Mouse (Mus musculus) midbrain, embryonic 13.5 days (tissue): ENCODE results near the gene Pfn3. TPM values are rescaled to one million over a fixed set of nuclear protein-coding genes. Genes with fewer than 3 reads are reported as not detected.
"Not testable (repeated sequence)": the region's sequence is repeated elsewhere in the genome, so short reads cannot be mapped to it uniquely, and the experiment has no call there.

Source experiments
- ATAC-seq: fragments of 200-750 bp; cut with Nextera tagmentation; 2 replicates; pipeline ENCODE4 v1.8.0; 2017; ENCODE audit warnings: mild to moderate bottlenecking, moderate TSS enrichment, moderate library complexity
- H3K27ac ChIP-seq: fragments of 300-500 bp; sonication (generic); 2 replicates; pipeline ENCODE4 v1.5.1; 2015; ENCODE audit warnings: inconsistent platforms, mild to moderate bottlenecking, moderate library complexity
- H3K27me3 ChIP-seq: fragments of 300-500 bp; sonication (generic); 2 replicates; pipeline ENCODE4 v1.6.1; 2015; ENCODE audit warnings: mild to moderate bottlenecking, inconsistent platforms
- H3K36me3 ChIP-seq: fragments of 300-500 bp; sonication (generic); 2 replicates; pipeline ENCODE4 v1.6.1; 2015; ENCODE audit warnings: mild to moderate bottlenecking, inconsistent platforms
- H3K4me1 ChIP-seq: fragments of 300-500 bp; sonication (generic); replicated peaks from 2 replicates; pipeline ENCODE4 v1.6.1; 2015; ENCODE audit warnings: inconsistent platforms
- H3K4me2 ChIP-seq: fragments of 300-500 bp; sonication (generic); replicated peaks from 2 replicates; pipeline ENCODE4 v1.6.1; 2015; ENCODE audit warnings: moderate library complexity, mild to moderate bottlenecking, inconsistent platforms
- H3K4me3 ChIP-seq: fragments of 300-500 bp; sonication (generic); replicated peaks from 2 replicates; pipeline ENCODE4 v1.5.1; 2015; ENCODE audit warnings: mild to moderate bottlenecking, inconsistent platforms
- H3K9ac ChIP-seq: fragments of 300-500 bp; sonication (generic); replicated peaks from 2 replicates; pipeline ENCODE4 v1.6.1; 2015; ENCODE audit warnings: mild to moderate bottlenecking, inconsistent platforms
- H3K9me3 ChIP-seq: fragments of 300-500 bp; sonication (generic); 2 replicates; pipeline ENCODE4 v1.6.1; 2016; ENCODE audit warnings: mild to moderate bottlenecking, inconsistent platforms
- WGBS: fragments of 180-500 bp; shearing (Covaris S2); methylation state at CpG from one replicate; pipeline ENCODE4 v1.1.7; 2015; 5-methylcytosine and 5-hydroxymethylcytosine counted together
- polyA plus RNA-seq: library from polyadenylated mRNA; unstranded; fragments of >200 nt; fragmentation: Nextera tagmentation; extraction: Ambion mirVana; gene quantifications from 2 replicates; pipeline ENCODE4 v1.2.1, GENCODE M21; 2015

The Pfn3 gene
- polyA plus RNA-seq, 1 experiment from 2014 or later, result not detected

DNA sequence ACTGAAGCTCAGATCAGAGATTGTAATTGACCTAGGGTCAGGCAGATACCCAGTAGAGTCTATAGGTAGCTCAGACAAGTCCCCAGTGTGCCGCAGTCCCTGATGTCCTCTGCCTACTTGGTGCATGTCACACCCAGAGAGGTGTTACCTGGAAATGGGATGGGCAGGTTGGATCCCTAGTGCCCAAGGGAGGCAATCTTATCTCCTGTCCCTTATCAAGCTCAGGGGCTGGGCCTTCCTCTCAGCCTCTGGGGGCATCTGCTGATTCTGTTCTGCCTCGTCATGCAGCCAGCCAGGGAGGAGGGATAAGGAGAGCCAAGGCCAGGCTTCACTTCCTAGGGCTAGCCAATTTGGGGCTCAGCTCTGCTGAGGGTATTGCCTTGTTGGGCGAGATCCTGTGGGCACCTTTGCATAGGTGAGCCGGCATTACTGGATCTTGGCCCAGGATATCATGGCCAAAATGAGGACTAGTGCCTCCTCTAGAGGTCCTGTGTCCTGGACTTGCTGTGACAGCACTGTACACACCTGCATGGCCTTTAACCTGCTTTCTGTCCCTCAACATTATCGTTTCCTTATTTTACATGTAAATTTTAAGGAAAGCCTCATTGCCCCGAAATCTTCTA, 31.6 kb upstream of the Pfn3 start:
- no peak for ATAC-seq
- peak overlapping the region; percentile 96 for H3K9ac ChIP-seq
- 78% methylated on average over 6 of the region's 6 CpGs for WGBS

DNA sequence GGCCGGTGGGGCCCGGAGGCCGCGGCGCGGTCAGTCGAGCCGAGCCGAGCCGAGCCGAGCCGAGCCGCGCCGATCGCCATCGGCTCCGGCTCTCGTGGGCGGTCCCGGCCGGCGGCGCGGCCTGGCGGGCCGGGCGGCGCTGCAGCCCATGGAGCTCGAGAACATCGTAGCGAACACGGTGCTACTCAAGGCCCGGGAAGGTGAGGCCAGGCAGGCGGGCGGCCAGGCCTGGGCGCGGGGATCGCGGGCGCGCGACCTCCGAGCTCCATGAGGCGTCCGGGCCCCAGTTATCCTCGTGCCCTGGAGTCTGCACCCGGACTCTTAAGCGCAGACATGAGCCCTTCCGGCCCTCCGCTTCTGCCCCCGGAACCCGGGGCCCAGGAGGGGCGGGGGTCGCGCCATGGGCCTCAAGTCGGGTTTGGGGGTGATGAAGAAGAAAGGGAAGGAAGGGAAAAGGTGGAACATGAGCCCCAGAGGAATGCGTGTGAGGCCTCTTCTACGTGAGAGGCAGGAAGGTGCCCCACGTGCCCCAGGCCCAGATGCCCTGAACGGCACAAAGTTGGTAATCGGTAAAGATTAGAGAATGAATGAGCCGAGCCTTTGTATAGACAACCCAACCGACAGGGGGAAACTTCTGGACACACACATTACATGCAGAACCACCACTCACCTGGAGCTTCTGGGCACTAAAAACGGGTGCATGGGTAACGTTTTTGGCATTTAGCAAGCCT, 30.5 kb upstream of the Pfn3 start:
- no peak for ATAC-seq
- Histone ChIP-seq H3K9ac (peak overlapping the region; percentile 96), H3K4me3 (peak overlapping the region; percentile 90), H3K4me1 (peaks cover 37% of the 10 kb centered on the region), H3K27ac (peak overlapping the region; percentile 93), H3K4me2 (peak overlapping the region; percentile 91), H3K36me3 (peaks cover 14% of the 10 kb centered on the region), H3K9me3 (no peaks in the 10 kb centered on the region), H3K27me3 (no peaks in the 10 kb centered on the region)
- under 1% methylated on average over 63 of the region's 66 CpGs for whole genome bisulfite sequencing

More for the DNA sequence above, 31.6 kb upstream of the Pfn3 start:
- no peaks in the 10 kb centered on the region for H3K27me3 ChIP-seq
- H3K9me3 ChIP-seq, result no peaks in the 10 kb centered on the region
- peak overlapping the region; percentile 90 for H3K4me3 ChIP-seq
- peaks cover 24% of the 10 kb centered on the region for H3K36me3 ChIP-seq
- peaks cover 37% of the 10 kb centered on the region for H3K4me1 ChIP-seq
- H3K4me2 ChIP-seq, result peak overlapping the region; percentile 91
- H3K27ac ChIP-seq, result no peak overlapping the region

DNA sequence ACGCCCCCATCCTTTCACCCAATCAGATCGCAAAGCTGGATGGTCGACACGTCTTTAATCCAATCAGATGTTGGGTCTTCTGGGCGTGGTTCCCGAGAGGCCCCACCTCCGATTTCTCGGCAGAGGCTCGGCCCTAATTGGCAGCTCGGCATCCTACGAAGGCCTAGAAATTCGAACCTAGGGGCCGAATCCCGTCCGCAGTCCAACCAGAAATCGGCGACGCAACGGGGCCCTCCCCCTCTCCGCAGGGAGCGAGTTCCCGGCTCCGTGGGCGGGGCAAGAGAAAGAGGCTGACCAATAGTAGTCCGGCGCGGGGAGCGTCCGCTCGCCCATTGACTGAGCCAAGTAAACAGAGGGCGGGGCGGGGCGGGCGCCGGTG, 29.9 kb upstream of the Pfn3 start, which contains the start of gene Grk6:
Grk6 (plus strand) TSS at position 136 of the 379 bp plus-strand sequence.
- Histone ChIP-seq H3K36me3 (peaks cover 8% of the 10 kb centered on the region), H3K9ac (peak within 1 kb of the TSS; percentile 96), H3K27me3 (no peaks in the 10 kb centered on the region), H3K27ac (peak within 1 kb of the TSS; percentile 93), H3K4me3 (peak within 1 kb of the TSS; percentile 90), H3K4me1 (peaks cover 37% of the 10 kb centered on the region), H3K9me3 (no peaks in the 10 kb centered on the region), H3K4me2 (peak within 1 kb of the TSS; percentile 91)
- WGBS, result under 1% methylated on average over 30 of the region's 35 CpGs
- ATAC-seq, result peak; percentile 96

GRCm38 (mm10) chr13:55444286-55444936, 29.4 kb upstream of the Pfn3 start:
- 1% methylated on average over 33 of the region's 33 CpGs for whole genome bisulfite sequencing
- H3K4me1 ChIP-seq, result peaks cover 37% of the 10 kb centered on the region
- peak; percentile 72 for ATAC-seq

GRCm38 (mm10) chr13:55443799-55444285, 28.8 kb upstream of the Pfn3 start:
- peak overlapping the region; percentile 93 for H3K27ac ChIP-seq
- H3K36me3 ChIP-seq, result no peaks in the 10 kb centered on the region
- peak overlapping the region; percentile 62 for H3K4me2 ChIP-seq
- peak overlapping the region; percentile 66 for H3K9ac ChIP-seq
- no peaks in the 10 kb centered on the region for H3K27me3 ChIP-seq
- peak overlapping the region; percentile 90 for H3K4me3 ChIP-seq
- 46% methylated on average over 9 of the region's 9 CpGs for WGBS
- H3K9me3 ChIP-seq, result no peaks in the 10 kb centered on the region
- peaks cover 37% of the 10 kb centered on the region for H3K4me1 ChIP-seq
- no peak for ATAC-seq

More at GRCm38 (mm10) chr13:55444286-55444936, 29.4 kb upstream of the Pfn3 start:
- Histone ChIP-seq H3K27me3 (no peaks in the 10 kb centered on the region), H3K27ac (peak overlapping the region; percentile 93), H3K4me2 (peak overlapping the region; percentile 62), H3K36me3 (peaks cover 3% of the 10 kb centered on the region; the same call in 1 of the 2 replicates), H3K9ac (peak overlapping the region; percentile 66), H3K4me3 (peak overlapping the region; percentile 90), H3K9me3 (no peaks in the 10 kb centered on the region)

DNA sequence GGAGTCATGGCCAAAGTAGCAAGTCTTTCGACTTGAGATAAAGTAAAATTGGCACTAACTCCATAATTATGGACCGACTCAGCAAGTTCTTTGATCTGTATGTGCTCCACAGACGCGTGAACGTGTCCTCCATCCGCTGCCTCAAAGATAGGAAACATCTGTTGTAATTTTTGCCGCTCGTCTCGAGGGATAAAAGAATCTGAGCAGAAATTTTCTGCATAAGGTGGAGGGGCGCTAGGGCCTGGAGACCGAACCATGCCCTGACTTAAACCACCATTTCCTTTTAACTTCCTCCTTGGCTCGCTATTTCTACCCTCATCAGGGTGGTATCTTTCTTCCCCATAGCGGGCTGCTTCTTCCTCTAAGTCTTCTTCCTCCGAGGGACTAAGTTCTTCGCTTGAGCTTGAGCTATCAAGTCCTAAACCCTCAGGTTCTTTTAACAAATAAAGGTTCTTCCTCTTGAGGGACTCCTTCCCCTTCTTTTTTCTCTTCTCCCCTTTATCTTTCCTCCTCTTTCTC, 22.1 kb upstream of the Pfn3 start:
- 90% methylated on average over 15 of the region's 15 CpGs for WGBS
- not testable (repeated sequence) for H3K27me3 ChIP-seq, H3K9me3 ChIP-seq, H3K9ac ChIP-seq, H3K4me3 ChIP-seq, H3K36me3 ChIP-seq, ATAC-seq, H3K27ac ChIP-seq, H3K4me2 ChIP-seq, H3K4me1 ChIP-seq

DNA sequence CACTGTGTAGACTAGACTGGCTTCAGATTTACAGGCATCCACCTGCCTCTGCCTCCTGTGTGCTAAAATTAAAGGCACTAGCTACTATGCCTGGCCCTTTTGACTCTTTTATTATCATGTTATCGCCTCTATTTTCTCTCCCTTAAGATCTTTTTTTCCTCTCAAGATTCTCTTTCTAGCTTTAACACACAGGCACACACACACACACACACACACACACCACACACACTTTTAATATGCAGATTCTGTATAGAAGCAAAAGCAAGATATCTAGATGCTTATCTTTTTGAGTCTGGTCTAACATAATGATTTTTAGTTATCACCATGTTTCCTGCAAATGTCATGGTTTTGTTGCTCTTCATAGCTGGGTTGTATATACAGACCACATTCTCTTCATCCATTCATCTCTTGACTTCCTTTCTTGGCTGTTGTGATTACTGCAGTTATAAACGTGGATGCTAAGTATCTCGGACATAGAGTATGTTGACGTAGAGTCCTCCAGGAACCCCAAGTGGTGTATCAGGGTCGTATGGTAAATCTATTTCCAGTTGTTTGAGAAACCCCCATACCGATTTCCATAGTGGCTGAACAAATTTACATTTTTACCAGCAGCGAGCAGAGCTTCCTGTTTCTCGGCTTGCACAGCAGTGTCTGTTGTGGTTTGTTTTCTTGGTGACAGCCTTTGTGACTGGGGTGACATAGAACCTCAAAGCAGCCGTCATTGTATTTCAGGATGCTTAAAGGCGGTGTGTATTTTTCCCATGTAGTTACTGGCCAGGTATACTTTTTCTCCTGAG, 17.1 kb upstream of the Pfn3 start:
- 85% methylated on average over 10 of the region's 10 CpGs for WGBS
- ATAC-seq, result no peak

DNA sequence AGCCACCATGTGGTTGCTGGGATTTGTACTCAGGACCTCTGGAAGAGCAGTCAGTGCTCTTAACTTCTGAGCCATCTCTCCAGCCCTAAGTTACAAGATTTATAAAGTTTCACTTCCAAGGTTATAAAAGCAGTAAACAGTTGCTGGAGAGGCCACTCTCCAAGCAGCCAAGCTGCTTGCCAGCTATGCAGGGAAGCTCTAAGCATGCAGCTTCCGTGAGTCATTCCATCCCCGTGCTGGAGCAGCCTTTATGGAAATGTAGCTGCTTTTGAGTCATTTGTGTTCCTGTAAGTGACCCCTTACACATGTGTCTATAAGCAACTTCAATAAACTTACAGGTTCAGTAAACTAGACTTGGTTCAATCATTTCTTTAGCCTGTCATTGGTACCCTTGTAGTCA, 15.5 kb upstream of the Pfn3 start:
- no peak overlapping the region for H3K4me3 ChIP-seq
- H3K4me1 ChIP-seq, result no peaks in the 10 kb centered on the region
- no peak for ATAC-seq
- 85% methylated on average over 2 of the region's 2 CpGs for WGBS
- H3K27ac ChIP-seq, result no peak overlapping the region
- H3K27me3 ChIP-seq, result peaks cover 7% of the 10 kb centered on the region; the same call in 1 of the 2 replicates
- no peak overlapping the region for H3K9ac ChIP-seq
- H3K4me2 ChIP-seq, result no peak overlapping the region
- H3K9me3 ChIP-seq, result no peaks in the 10 kb centered on the region
- no peaks in the 10 kb centered on the region for H3K36me3 ChIP-seq

More for the DNA sequence above, 17.1 kb upstream of the Pfn3 start:
- no peaks in the 10 kb centered on the region for H3K36me3 ChIP-seq
- no peaks in the 10 kb centered on the region for H3K4me1 ChIP-seq
- H3K27me3 ChIP-seq, result peaks cover 7% of the 10 kb centered on the region; the same call in 1 of the 2 replicates
- H3K9ac ChIP-seq, result no peak overlapping the region
- no peak overlapping the region for H3K27ac ChIP-seq
- no peak overlapping the region for H3K4me2 ChIP-seq
- H3K9me3 ChIP-seq, result no peaks in the 10 kb centered on the region
- no peak overlapping the region for H3K4me3 ChIP-seq

DNA sequence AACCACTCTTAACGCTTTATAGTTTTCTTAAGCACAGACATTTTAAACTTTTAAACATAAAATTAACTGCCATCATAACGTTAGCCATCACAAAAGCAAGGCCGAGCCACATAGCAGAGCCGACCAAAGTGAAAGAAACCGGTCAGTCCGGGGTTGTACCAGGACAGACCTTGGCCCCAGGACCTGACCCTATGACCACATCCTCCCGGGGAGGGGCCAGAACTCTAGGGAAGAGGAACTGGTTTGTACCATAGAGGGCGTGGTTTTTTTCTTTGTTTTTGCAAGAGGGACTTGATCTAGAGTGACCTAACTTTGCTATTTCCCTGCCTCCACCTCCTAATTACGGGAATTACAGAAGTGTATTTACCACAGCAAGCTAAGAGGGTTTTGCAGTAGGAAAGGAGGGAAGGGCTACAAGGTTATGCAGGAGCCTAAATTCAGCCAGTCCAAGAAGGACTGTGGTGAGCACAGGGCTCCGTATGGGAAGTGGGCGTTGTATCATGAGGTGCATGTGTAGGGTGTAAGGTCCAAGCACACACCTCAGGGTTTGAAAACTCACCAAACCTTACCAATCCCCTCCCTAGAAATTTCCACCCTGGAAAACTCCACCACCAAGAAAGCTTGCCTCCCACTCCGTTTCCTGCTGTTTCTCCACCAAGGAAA, 14.3 kb upstream of the Pfn3 start:
- Histone ChIP-seq H3K27ac (no peak overlapping the region), H3K4me2 (no peak overlapping the region), H3K4me1 (no peaks in the 10 kb centered on the region), H3K4me3 (no peak overlapping the region), H3K9me3 (no peaks in the 10 kb centered on the region), H3K27me3 (peaks cover 7% of the 10 kb centered on the region; the same call in 1 of the 2 replicates), H3K9ac (no peak overlapping the region), H3K36me3 (no peaks in the 10 kb centered on the region)
- WGBS, result 80% methylated on average over 12 of the region's 12 CpGs
- ATAC-seq, result no peak

DNA sequence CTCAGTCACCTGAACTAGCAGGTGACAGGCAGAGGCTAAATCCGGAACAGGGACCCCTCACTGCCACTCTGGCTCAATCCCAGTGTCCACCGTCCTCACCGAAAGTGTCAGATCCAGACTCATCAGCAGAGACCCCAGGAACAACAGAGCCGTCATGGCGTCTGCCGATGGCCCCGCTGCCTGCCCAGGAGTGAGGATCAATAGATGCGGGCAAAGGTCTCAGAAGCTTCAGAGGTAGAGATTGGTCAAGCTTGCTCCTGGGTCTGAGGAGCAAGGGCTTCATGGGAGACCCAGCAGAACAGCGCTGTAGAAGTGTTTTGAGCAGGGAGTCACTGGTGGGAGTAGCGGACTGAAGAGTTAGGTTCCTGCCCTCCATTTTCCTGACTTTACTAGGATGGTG, 11.6 kb upstream of the Pfn3 start, which contains the start of gene F12:
F12 (minus strand) TSS at position 181 of the 400 bp plus-strand sequence.
- no peak within 1 kb of the TSS for H3K9ac ChIP-seq
- 97% methylated on average over 10 of the region's 10 CpGs for WGBS
- H3K4me3 ChIP-seq, result no peak within 1 kb of the TSS

More for the DNA sequence above, 11.6 kb upstream of the Pfn3 start, which contains the start of gene F12:
- Histone ChIP-seq H3K36me3 (no peaks in the 10 kb centered on the region), H3K4me1 (no peaks in the 10 kb centered on the region), H3K27me3 (peaks cover 20% of the 10 kb centered on the region), H3K9me3 (no peaks in the 10 kb centered on the region), H3K27ac (no peak within 1 kb of the TSS), H3K4me2 (no peak within 1 kb of the TSS)
- no peak for ATAC-seq
